Mouse (Mus musculus) retina, postnatal 1 day (tissue): ENCODE measurements around the gene Rap1gds1.

ENCODE experiments used
- DNase-seq: peaks from one replicate; pipeline ENCODE4 v3.0.0-alpha.2; 2012

Gene Rap1gds1

DNA sequence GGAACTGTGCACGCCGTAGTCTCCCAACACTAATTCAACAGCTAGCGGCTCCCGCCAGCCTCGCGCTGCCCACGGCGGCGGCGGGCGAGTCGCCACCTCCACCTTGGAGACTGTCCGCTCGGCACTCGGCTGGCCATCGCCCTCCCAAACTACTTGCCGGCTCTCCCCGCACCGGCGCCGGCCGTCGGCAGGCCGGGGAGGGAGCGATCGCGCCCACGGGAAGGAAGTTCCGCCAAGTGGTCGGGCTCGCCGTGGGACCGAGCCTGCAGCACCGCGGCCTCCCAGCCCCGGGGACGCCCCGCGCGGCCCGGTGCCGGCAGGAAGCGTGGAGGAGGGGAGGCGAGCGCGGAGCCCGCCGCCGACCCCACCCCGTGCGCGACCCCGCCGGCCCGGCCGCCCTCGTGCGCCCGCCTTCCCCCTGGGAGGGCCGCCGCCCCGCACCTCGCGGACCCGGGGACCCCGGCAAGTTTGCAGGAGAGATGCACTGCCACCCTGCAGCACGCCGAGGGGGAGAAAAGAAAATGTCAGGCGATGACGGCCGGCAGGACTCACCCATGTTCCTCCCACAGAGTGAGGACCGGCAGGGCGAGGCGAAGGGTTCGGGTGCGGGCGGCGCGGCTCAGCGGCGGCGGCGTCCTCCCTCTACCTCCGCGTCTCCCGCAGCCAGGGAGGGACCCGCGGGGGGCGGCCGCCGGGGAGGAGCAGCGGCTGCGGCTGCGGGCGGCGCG is at the start of gene Rap1gds1:
Gene Rap1gds1 (minus strand): TSS at position 718 of the 728 bp plus-strand sequence.
- DNase-seq, result peak; percentile 82

DNA sequence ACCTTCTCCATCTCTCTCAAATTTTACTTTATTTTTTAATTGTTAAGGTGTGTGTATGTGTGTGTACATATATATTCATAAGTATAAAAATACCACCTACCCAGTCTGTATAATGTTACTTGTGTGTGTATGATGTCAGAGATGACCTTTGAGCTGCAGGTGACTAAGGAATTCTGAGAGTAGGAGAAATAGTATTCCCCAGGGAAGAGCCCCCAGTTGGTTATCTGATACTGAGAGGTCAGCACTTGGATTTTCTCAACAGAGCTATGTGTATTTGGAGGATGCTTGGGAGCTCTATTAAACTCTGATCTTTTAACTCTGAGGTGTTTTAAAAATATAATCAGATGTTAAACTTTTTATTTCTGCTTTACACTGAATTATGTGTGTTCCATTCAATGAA is 43.4 kb upstream of the Rap1gds1 start:
- DNase-seq, result no peak

DNA sequence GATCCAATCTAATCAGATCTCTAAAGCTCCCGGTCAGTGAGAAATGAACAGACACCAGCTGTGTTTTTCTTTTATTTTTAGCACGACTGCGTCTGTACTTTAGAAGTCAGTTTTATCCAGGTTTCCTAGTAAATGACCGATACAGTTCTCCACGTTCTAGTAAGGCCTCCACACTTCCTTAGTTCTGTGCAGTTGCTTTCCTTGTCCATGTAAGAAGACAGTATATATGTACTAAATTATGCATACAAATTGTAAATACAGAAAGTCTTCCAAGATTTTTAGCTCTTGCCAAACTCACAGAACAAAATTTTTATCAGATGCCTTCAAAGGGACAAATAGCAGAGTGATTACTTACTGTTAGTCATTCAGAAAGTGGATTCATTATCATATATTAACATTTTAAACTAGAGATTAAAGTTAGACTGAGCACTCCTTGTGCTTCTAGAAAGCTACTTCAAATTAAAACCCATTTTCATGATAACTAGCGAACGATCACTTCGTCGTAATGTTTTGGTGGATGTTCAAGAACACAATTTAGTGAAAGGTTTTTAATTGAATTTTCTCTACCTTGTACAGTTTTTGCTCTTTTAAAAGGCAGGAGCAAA is 41.8 kb upstream of the Rap1gds1 start:
- DNase-seq, result no peak

DNA sequence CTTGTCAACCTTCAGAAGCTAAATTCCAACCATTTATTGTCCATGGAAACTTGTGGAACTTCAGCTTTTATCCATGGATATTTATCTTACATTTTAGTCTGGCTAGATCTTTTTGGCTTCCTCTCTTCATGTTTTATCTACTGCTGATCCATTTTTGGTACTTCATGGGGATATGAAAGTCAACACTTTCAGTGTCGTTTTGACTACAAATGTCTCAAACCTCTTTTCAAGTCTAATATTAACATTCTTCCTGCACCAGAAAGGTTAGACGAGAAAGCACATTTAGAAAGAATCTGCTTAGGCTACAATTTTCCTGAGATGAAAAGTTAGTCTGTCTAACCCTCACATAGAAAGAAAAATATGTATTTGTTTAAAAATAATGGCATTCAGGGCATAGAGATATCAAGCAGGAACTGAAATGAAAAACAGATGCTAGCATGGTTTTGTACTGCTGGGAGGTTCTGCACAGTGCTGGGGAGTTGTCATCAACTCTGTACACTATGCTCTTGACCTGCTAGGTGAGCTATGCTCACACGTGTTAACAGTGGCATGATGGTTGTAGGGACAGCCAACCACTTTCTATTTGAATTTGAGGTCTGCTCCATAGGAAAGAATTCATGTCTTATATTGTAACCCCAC is 37.5 kb upstream of the Rap1gds1 start:
- no peak for DNase-seq

DNA sequence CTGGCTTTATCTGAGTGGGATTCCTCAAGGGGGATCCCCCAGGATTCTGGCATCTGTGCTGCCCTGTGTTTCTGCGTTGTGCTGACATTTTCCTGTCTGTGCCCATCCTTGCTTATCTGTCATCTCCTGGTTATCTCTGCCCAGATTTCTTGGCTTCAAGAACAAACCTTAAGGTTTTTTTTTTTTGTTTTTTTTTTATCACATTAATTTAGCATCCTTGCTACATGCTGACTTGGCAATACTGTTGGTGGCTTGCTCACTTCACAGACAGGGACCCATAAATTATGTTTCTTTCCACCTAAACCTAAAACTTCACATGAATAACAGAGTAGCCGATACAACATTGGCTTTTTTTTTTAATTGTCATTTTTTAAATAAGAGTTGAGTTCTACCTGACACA is 36.9 kb upstream of the Rap1gds1 start:
- no peak for DNase-seq

DNA sequence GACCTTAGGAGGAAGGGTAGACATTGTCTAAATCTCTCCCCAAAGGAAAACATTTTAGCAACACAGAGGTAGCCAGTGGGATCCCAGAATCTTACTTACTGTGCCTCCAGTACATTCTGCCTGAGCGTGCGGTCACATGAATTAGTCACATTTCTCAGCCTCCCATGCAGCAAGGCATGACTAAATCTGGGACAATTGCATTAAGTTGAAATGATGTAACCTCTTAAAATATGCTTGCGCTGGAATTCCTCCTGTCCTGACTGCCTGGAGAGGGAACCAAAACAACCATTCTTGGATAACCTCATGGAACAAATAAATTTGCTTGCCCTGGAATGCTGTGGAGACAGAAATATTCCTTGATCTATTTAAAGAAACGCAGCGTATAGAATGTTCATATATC is 33.2 kb upstream of the Rap1gds1 start:
- no peak for DNase-seq

DNA sequence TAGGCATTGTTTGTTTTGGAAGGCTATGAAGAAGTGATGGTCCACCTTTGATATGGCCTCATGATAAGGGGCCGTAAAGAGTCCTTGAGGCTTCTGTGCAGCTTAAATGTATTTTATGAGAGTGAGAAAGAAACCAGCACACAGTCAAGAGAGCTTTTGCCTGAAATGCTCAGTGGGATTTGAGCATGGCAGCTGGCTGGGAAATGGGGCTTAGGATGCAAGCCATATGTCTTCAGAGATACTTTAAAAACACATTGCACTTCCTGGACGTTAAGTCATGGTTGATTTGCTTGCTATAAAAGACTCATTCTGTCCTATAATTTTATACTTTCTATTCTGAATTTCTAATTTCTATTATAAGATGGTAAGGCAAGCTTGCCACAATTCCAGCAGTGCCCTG is 28.9 kb upstream of the Rap1gds1 start:
- no peak for DNase-seq

DNA sequence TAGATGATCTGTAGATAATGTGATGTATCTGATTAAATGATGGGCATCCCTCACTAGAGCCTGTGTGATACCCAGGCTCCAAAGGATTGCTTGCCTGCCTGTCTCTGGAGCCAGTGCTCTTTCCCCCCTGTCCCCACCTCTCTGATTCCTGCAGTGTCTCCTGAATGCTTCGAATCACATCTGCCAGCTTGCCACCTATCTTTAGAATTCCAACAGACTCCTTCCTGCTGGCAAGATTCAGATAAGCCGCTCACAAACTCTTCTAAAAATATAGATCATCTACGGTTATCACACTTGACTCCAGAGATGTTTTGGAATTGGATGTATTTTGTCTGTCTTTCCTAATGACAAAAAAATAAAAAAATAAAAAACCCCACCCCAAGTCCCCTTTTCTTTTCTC is 28.3 kb upstream of the Rap1gds1 start:
- no peak for DNase-seq

DNA sequence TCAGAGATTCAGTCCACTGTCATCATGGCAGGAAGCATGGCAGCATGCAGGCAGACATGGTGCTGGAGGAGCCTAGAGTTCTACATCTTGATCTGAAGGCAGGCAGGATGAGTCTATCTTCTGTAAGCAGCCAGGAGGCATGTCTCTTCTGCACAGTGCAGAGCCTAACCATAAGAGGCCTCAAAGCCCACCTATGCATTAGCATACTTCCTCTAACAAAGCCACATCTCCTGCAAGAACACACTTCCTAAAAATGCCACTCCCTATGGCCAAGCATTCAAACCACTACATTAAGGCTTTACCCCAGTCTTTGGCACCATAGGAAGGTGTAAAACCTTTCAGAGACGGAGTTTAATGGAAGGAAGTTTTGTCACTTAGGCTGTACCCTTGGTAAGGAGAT is 26.9 kb upstream of the Rap1gds1 start:
- DNase-seq, result no peak

DNA sequence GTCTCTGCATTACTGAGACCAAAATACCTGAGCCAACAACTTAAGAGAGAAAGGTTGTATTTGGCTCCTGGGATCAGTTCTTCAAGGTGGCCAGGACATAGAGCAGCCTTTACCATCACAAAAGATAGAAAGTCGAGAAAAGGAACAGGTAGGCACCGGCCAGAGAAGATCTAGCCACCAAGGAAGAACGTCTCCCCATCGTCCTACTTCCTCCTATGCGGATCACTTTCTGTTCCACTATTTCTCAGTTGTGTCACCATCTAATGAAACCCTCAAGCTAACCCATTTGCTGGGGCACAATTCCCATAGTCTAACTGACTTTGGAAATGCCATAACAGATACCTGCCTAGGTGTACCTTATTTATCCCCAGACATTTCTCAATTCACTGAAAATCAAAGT is 24.3 kb upstream of the Rap1gds1 start:
- DNase-seq, result no peak

DNA sequence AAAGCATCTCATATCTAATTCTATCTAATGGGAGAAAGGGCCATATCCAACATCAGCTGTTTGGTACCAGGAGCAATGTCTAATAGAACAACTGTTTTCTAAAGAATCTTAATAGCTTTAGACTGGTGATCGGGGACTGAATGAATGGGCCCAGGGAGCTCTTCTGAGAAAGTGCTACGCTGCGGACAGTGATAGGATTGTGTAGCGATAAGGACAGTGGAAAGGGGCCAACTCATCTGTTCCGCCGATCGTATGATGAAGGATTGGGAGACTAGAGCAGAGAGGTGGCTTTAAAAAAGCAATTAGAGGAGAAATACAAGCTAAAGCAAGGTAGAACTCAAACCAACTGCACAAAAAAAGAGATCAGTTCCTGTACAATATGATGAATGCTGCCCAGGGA is 20.9 kb upstream of the Rap1gds1 start:
- DNase-seq, result no peak

DNA sequence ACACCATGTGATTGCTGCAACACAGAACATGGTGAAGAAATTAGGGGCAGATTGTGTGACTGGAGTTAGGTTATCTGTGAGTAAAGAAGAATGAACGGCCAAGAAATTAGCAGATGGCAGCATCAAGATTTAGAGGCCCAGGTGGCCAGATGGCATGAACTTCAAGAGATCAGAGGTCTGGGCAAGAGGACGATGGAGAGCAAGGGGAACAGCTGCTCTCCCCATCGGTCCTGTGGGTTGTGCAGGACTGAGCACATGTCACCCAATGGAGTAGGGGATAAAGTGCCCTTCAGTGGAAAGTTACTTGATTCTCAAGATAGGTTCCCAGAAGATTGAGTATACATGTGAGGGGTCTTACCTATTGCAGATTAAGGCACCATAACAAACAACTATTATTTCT is 13.5 kb upstream of the Rap1gds1 start:
- DNase-seq, result no peak

DNA sequence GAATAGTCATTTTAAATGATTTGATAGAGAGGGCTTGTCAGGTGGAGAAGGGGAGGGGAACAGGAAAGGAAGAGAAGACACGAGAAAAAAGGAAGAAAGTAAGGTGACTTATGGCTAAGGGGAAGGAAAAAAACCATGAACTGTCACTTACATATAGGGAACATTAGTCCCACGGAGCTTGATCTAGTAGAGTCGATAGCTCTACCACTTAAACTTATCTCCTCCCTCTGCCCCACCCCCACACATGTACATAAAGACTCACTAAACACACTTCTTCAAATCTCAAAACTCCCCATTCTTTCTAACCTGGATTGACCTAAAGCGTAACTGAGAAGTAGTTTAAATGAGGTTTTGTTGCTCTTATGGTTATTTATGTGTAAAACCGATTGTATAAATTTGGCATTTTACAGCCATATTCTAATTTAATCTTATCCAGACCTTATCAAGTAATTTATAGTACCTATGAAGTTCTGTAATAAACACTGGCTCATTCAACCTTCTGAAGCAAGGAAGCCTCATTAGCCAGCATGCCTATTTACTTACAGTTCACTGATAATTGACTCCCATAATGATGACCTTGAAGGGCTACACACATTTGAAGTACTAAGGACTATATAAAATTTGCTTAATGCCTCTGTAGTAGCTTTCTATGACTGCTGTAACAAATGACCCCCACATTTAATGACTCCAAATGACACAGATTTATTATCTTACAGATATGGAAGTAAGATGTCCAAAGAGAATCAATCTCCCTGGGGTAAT is 9.0 kb upstream of the Rap1gds1 start:
- no peak for DNase-seq

DNA sequence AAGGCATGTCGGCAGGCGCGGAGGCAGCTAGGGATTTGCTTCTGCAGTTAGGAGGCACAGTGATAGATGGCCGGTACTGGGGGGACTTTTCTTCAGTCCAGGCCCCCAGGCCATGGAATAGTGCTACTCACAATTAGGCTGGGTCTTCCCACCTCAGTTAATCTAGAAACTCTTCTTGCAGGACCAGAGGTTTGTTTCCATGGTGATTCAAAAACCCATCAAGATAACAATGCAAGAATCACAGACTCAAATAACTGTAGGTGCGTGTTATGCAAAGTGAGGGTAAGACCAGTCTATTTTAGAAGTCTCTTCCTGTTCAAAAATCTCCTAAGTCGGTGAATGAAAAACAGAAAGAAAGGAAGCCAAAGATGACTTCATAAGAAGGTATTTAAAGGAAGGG is 4.8 kb upstream of the Rap1gds1 start:
- DNase-seq, result no peak

DNA sequence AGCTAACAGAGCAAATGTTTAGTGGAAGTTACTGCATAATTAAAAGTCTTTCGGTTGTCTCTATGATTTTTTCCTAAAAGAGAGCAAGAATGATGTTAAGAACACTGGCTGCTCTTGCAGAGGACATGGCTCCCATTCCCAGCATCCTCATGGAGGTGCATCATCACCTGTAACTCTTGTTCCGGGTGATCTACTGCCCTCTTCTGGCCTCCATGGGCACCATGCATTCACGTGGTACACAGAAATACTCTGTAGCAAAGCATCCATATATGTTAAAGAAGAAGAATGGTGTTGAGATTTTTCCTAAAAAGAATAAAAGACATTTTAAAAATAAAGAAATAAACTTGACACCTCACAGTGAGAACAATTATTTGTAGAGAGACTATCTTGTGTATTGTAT is 3.0 kb upstream of the Rap1gds1 start:
- DNase-seq, result no peak

DNA sequence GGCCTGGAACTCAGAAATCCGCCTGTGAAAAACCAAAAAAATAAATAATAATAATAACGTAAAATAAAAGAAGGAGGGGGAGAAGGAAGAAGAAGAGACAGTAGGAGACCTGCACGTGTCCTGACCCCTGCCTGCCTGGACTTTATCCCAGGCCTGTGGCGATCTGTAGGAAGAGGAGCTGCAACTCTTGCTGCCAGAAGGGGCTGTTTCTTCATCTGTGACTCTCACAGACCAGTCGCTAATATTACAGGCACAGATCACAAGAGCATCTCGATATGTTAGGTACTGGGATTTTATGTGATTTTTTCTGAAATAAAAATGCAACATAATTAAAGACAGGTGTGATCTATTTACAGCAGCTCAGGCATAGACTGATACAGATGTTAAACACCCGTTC is 1.1 kb upstream of the Rap1gds1 start:
- peak; percentile 25 for DNase-seq

DNA sequence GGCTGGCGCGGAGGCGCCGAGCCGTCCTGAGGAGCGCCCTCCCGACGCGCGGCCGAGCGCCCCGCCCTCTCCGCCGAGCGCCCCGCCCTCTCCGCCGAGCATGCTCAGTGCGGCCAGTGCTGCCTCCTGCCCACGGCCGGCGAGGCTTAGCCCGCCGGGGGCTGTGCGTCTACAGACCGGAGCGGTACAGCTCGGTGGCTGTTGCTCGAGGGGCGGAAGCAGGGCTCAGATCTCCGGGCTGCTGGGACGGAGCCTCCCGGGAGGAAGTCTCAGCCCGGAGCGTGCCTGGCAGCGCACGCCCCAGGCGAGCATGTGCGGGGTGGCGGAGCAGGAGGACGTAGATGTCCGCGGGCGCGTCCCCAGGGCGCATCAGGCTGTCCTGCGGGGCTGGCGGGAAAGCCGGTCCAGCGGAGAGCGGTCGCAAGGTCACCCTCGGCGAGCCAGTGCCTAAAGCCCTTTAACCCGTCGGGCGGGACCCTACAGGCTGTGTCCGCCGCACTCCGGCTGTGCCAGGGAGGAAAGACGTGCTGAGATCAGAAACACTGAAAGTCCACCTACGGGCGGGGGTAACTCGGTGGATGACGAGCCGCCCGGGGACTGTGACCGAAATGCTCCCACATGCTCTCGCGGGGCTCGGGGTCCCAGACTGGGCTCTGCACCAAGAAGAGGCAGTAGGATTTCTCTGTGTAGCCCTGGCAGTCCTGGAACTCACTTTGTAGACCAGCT is 495 bp upstream of the Rap1gds1 start:
- peak; percentile 95 for DNase-seq

DNA sequence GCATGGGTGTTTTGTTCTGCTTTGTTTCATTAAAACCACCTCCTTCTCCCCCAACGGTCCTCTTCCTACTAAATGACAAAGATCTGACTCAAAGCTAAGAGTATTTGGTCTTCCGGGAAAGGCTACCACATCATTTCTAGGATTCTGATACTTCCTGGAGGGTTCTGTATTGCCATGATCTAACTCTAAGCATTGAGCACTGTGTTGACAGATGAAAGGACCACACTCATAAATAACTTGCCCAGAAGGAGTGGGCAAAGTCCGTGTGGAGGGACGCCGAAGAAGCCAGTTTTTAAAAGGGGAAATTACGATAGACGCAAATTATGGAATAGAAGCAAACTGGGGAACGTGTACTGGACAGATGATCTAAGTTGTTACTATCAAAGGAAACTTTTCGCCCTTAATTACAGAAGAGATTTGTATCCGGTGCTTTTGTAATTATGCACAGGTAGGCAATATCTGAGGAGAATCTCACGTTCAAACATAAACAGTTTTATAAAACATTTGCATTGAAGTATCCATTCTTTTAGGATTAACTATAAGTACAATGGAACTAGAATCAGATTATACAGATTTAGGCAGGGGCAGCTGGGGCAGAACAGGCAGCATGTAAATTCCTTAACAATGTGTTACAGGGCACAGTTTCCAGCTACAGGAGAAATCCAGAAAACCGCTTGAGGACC is 1.1 kb downstream of the Rap1gds1 start:
- DNase-seq, result peak; percentile 16

DNA sequence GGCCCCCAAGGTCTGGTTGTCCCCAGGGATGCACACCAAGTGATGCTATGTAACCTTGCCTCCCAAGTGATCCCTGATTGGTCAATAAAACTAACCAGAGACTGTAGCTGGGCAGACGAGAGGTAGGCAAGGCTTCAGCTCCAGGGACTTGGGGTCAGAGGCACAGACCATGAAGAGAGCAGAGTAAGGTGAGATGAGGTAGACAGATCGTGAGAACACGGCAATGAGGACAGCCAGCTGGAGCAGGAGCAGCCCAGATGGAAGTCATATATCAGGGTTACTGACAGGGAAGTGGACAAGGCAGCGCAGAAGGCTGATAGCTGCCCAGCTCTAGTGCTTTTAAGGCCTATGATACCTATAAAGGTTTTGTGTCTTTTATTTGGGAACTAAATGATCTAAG is 5.5 kb downstream of the Rap1gds1 start:
- DNase-seq, result no peak

DNA sequence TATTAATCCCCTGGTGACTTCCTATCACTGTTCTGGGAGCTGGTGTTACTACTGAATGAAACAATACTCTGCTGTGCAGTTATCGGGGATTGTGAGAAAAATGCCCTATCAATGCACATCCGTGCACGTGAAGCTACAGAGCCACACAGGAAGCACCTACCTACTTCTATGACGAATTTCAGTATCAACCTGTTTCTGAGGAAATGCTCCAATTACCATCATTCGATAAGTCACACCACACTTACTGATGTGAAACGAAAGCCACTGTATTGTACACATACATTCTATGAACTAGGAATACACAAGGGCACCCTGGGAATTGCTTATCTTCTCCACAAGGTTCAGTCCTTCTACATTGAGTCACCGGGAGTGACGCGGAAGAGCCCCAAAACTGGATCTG is 10.9 kb downstream of the Rap1gds1 start:
- no peak for DNase-seq

DNA sequence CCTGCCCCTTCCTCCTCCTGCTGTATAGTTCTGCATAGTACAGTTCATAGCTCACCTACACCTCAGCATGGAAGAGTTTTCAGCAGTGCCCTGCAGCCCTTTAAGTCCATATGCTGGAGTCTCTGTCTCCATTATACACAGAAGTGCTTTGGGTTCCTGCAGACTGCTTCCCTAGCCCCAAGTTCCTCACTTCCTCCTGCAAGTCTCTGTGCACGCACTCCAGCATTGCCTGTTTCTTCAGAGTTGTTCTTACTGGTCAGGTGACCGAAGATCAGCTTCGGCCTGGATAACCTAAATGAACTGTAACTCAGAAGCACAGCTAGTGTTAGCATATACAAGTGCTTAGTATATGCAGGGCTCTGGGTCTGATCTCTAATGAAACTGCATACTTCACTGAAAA is 12.9 kb downstream of the Rap1gds1 start:
- DNase-seq, result no peak
